Mouse (Mus musculus) urinary bladder, postnatal 0 days (tissue): ENCODE data around the gene Ndufs6. TPM values are rescaled to one million over a fixed set of nuclear protein-coding genes. Genes with fewer than 3 reads are reported as not detected.

ENCODE experiments used
- polyA plus RNA-seq: library from polyadenylated mRNA; unstranded; fragments of >200 nt; fragmentation: Nextera tagmentation; extraction: Ambion mirVana; gene quantifications from 2 replicates; pipeline ENCODE4 v1.2.1, GENCODE M21; 2015

Gene Ndufs6
- polyA plus RNA-seq, result 390 and 418 TPM in 2 replicates

DNA sequence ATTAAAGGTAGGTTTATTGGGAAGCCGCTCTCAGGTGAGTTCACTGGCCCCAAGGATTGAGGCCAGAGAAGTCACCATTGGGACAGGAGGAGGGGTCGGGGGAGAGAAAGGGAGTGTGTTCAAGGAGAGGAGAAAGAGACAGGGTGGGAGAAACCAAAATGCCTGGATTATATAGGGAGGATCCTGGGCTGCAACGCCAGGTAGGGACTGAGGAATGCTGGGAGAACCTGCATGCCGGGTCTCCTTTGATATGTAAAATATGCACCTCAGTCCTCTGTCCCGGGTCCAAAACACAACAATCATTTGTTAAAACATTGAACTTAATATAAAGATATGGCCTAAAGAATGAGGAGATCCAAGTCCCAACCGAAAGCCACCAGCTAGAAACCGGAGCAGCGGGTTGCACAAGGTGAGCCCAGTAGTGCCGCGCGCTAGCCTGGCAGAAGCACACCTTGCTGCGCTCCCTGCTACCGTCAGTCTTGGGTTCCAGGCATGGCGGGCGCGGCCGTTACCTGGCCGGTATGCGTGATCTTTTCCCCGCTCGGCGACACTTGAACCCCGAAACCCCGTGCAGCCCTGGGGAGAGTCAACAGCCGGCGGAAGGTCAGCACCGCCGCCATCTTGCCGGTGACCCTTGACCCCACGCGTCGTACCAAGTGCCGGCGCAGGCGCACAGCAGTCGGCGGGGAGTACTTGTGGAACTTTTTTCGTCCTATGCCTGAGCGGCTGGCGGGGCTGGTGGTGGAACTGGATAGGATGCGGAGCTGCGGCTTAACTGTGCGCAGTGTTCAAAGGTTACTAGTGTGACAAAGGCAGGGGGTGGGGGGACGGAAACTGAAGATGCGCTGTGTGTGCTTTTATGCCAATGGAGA, at the start of gene Ndufs6, which contains the start of gene Mrpl36:
Gene Ndufs6, minus strand, starts transcription at position 716 of the 872 bp plus-strand sequence.
Gene Mrpl36, plus strand, starts transcription at position 687 of the 872 bp plus-strand sequence.

Other genes with a start within 250 kb of the Ndufs6 start
- gene Irx4, start 68.1 kb downstream of the Ndufs6 start, polyA plus RNA-seq, result not detected in 2 replicates
- 107 and 117 TPM in 2 replicates for gene Mrpl36, start within 50 bp of the Ndufs6 start, polyA plus RNA-seq
- gene Lpcat1, start 138.7 kb upstream of the Ndufs6 start, polyA plus RNA-seq, result 10.1 and 10.2 TPM in 2 replicates
- gene Slc6a3, start 208.2 kb upstream of the Ndufs6 start, polyA plus RNA-seq, result 0.06 TPM in 1 of 2 replicates, not detected in the other